ENCODE assay signal across 8 mouse cellular contexts in the genomic region with DNA sequence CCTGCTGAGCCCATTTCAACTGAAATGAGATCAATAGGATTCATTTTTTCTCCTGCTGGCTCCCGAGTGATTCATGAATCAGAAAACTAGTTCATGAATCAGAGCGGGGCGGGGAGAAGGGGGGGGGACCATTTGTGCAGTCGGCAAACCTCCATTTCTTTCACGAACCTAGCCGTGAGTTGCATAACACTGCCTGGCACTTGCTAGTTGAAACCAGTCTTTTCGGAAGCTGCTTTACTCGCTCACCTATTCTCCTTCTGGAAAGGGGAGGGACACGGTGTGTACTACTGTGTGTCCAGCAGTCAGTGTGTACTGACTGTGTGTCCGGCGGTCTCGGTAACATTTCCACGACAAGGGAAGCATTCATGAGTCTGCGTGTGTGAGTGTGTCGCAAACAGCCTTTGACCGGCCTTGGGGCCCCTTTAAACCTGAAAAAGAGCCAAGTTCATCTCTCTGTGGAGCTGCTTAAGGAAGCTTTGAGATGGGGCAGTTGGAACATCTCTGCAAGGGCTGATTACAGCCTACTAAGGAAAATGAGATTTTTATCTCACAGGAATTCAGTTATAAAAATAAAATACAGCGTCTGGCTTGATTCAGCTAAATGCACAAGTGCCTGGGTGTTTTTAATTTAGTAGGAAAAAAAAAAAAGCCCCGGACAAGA.
DNase-seq lines count a peak whose midpoint lies in the region; ATAC-seq and TF ChIP-seq lines count a peak whose summit lies in the region.

No protein-coding gene starts in this region.

- TF ChIP-seq CTCF in lung, embryonic 14.5 days (IDR thresholded peaks at IDR 0.05; ENCODE audit: low read depth): no peak

- no peak overlapping the region for H3K4me3 ChIP-seq in hindbrain, embryonic 11.5 days (ENCODE audit: low read depth, low read length)
- peak overlapping the region; percentile 10; the same call in 1 of the 2 replicates for H3K4me3 ChIP-seq in lung, embryonic 14.5 days (ENCODE audit: low read depth, low read length)

- no peaks in the 10 kb centered on the region for H3K27me3 ChIP-seq in hindbrain, embryonic 11.5 days (ENCODE audit: control insufficient read depth, insufficient read depth, low read length)
- H3K27me3 ChIP-seq in lung, embryonic 14.5 days (ENCODE audit: insufficient read depth, low read length): no peaks in the 10 kb centered on the region

- 0 out of 2 replicates have a peak, but pooled peaks have one; percentile 8 for ATAC-seq in hindbrain, embryonic 11.5 days (ENCODE audit: low FRiP score)
- peak; percentile 2; the same call in 1 of the 2 replicates for ATAC-seq in lung, embryonic 14.5 days (ENCODE audit: insufficient read depth)

- H3K9ac ChIP-seq in hindbrain, embryonic 11.5 days (ENCODE audit: low read depth, low read length): peak overlapping the region; percentile 46; the same call in 1 of the 2 replicates
- peak overlapping the region; percentile 48 for H3K9ac ChIP-seq in lung, embryonic 14.5 days

- DNase-seq in ZHBTc4 (ENCODE audit: low read depth, low spot score): peak; percentile 20
- peak; percentile 79 for DNase-seq in cerebellum, adult 11-12 months
- peak; percentile 39 to 51 for DNase-seq in frontal cortex, postnatal 14 days (ENCODE audit: low spot score in 2 of 2)
- DNase-seq in hindbrain, embryonic 11.5 days (ENCODE audit: low spot score): peak; percentile 59
- DNase-seq in layer of hippocampus, adult 9-11 months: peak; percentile 82
- DNase-seq in lung, embryonic 14.5 days: peak; percentile 86
- DNase-seq in ovary, postnatal 14 days (ENCODE audit: low spot score): peak; percentile 41
- DNase-seq in B cell, adult 2 months: no peak

- H3K4me2 ChIP-seq in hindbrain, embryonic 11.5 days (replicated peaks; ENCODE audit: low read depth, low read length): 0 out of 2 replicates have a peak overlapping the region, but pooled peaks have one; percentile 8
- peak overlapping the region; percentile 58 for H3K4me2 ChIP-seq in lung, embryonic 14.5 days

- 41% methylated on average over 18 of the region's 18 CpGs for WGBS in hindbrain, embryonic 11.5 days
- 7% methylated on average over 18 of the region's 18 CpGs for WGBS in lung, embryonic 14.5 days

- no peaks in the 10 kb centered on the region for H3K9me3 ChIP-seq in hindbrain, embryonic 11.5 days (ENCODE audit: control insufficient read depth, low read length)
- no peaks in the 10 kb centered on the region for H3K9me3 ChIP-seq in lung, embryonic 14.5 days (ENCODE audit: low read depth, low read length)

- H3K4me1 ChIP-seq in hindbrain, embryonic 11.5 days (replicated peaks; ENCODE audit: control insufficient read depth, insufficient read depth, low read length): peaks cover 26% of the 10 kb centered on the region
- H3K4me1 ChIP-seq in lung, embryonic 14.5 days (ENCODE audit: insufficient read depth): peaks cover 74% of the 10 kb centered on the region

- H3K27ac ChIP-seq in hindbrain, embryonic 11.5 days (ENCODE audit: low read depth, low read length): peak overlapping the region; percentile 86
- H3K27ac ChIP-seq in lung, embryonic 14.5 days (ENCODE audit: low read depth): peak overlapping the region; percentile 96

- H3K36me3 ChIP-seq in hindbrain, embryonic 11.5 days (ENCODE audit: control insufficient read depth, insufficient read depth, low read length): no peaks in the 10 kb centered on the region
- H3K36me3 ChIP-seq in lung, embryonic 14.5 days (ENCODE audit: insufficient read depth): no peaks in the 10 kb centered on the region

Comparison
In these comparisons a context has a peak if more than half of its experiments do, and no peak if none do; other contexts are left out.
1. DNase-seq: peak in ZHBTc4 (single experiment), cerebellum, adult 11-12 months (single experiment), frontal cortex, postnatal 14 days (2 of 2), hindbrain, embryonic 11.5 days (single experiment), layer of hippocampus, adult 9-11 months (single experiment), lung, embryonic 14.5 days (single experiment) and ovary, postnatal 14 days (single experiment); none in B cell, adult 2 months (0 of 2).